Mouse (Mus musculus) adrenal gland, postnatal 25 days (tissue): Measurements from ENCODE around the gene Gm10401. TPM values are rescaled to one million over a fixed set of nuclear protein-coding genes. Genes with fewer than 3 reads are reported as not detected.
"Not testable (repeated sequence)": the region's sequence is repeated elsewhere in the genome, so short reads cannot be mapped to it uniquely, and the experiment has no call there.

Experiments
- DNase-seq: peaks from one replicate; pipeline ENCODE4 v3.0.0; 2021; ENCODE audit warnings: mixed read lengths
- total RNA-seq: library from RNA; stranded (reverse); gene quantifications from 2 replicates; pipeline ENCODE4 v1.2.3, GENCODE M21; 2021

The Gm10401 gene
- total RNA-seq, 1 experiment from 2014 or later = not detected

DNA sequence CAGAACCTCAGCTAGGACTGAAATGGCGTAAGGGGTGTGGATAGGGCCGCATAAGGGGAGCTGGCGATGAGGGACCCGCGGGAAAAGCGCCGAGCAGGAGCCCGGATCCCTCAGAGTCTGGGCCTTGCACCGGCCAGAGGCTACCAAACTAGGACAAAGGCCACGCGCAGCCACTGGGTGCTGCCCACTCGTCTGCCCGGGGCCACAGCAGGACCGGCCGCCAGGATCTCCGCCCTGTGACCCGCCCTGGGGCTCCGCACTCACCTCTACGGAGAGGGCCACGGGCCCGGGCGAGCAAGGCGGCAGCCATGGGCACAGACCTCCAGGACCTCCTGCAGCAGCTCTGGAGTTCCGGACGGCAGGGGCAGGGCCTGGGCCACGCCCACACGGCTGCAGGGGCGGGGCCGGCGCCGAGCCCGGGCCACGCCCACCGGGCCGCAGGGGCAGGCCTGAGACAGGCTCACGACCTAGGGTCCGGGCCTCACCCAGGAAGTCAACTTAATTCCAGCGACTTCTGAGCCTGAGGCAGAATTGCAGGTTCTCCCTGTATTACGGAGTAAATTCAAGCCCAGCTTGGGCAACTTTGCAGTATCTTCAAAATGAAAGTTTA is 21.0 kb upstream of the Gm10401 start, which contains the start of gene Acads:
Acads (minus strand) TSS at position 386 of the 610 bp plus-strand sequence.
- DNase-seq = peak; percentile 87

DNA sequence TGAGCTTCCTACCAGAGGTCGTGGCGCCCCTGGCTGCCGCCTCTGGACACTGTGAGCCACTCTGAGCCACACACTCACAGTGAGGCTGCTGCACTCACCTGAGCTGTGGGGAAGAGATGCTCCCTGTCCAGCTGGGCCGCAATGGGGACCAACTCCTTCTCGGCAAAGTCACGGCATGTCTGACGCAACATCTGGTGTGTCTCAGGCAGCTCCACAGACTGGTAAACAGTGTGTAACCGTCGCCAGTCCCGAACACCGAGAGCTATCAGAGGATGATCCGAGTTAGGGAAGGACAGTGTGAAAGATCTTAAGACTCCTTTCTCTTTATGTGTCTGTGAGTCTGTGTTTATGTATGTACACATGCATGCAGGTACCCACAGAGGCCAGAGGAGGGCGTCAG is 19.4 kb upstream of the Gm10401 start:
- no peak for DNase-seq

DNA sequence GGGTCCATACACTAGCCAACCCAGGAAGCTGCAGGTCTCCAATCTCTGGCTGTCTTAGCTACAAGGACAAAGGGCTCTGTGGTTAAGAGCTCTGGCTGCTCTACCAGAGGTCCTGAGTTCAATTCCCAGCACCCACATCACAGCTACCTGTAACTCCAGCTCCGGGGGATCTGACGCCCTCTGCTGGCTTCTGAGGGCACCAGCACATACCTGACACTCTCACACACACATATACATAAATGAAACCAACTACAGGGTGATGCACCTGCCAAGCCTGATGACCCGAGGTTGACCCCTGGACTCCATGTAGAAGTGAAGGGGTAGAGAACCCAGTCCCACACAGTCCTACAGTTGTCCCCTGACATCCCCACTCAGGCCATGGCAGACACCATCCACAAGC is 18.3 kb upstream of the Gm10401 start:
- no peak for DNase-seq

DNA sequence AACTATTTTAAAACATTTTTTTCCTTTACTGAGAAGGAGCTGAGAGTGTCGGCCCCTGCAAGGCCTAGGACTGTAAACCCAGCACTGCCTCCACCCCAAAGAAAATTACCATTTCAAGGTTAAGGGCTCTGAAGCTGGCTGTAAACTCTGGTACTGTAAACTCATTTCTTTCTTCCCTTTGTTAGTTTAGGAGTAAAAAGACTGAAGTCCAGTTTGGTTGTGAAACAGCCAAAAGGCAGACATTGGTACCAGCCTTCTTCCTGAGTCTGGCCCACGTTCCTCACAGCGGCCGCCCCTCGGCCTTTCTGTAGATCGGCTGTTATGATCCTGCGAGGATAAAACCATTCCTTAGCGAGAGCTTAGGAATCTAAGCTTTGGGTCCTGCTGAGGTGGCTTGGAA is 16.4 kb upstream of the Gm10401 start:
- no peak for DNase-seq

DNA sequence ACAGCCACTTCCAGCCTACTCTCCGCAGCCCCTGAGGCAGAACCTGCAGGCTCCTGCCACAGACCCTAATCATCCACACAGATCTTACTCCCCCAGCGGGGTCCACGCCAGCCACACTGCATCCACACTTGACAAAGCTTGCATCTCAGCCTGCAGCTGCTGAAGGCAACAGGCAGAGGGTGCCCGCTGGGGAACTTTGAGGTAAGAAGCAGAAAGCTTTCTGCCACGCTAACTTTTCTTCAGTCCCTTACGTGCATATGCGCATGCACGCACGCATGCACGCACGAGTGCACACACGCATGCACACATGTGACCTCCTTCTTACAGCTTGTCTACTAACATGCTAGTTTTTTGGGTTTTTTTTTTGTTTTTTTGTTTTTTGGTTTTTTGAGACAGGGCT is 15.1 kb upstream of the Gm10401 start:
- no peak for DNase-seq

DNA sequence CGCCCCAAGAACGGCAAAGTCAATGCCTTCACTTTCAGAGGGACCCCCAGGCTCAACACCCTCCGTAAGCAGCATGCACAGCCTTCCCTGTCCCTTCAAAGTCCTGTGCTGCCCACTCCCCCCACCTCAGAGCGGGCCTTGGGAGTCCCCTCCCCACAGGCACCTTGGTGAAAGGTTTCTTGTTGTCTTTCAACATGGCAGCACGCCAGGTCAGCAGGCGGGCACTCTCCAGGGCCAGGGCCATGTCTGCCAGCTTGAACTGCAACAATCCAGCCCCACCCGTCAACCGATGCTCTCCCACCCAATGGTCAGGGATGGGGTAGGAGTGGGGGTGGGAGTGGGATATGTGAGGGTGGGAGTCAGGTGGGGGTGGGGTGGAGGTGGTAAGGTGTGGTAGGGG is 13.1 kb upstream of the Gm10401 start:
- DNase-seq = no peak

DNA sequence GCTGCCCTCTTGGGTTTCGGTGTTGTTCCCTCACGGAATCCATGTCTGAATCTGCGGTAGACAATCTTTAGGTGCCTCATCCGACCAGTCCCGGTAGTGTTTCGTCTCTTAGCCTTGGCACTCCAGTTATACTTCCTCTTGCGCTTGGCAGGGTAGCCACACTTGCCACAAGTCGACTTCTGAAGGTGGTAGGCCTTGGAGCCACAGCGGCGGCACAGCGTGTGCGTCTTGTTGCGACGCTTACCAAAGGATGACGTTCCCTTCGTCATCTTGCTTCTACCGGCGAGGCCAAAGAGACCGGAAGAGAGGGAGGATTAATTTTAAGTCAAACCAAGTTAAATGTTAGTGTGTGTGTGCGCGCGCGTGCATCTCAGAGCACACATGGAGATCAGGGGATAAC is 5.2 kb upstream of the Gm10401 start:
- not testable (repeated sequence) for DNase-seq

DNA sequence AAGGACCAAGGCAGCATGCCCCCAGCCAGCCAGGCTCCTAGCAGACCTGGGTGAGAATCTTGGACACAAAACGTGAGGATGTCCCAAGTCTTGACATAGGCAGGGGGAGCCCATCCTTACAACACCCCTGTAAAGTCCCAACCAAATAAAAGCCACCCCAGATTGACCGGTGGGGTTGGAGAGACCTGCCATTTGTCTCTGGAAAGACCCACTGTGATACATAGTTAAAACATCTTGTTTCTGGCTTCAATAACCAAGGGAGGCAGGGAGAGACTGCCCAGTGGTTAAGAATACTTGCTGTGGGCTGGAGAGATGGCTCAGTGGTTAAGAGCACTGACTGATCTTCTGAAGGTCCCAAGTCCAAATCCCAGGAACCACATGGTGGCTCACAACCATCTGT is 4.1 kb upstream of the Gm10401 start:
- DNase-seq = no peak

DNA sequence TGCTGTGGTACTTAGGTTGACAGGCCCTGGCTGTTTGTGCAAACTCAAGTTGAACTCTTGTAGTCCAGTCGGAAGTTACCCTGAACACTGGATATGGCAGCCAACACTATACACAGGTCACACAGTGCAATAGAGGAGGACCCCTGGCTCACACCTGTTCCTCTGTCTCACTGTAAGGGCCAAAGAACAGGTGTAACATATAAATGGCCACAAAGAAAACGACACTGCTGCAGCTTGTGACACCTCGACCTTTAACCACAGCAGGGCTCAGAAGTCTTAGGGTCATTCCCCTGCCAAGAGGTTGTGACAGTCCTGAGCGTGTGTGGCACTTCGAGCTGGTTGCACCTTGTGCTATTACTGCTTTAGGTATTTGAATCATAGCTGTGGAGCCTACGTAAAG is 2.4 kb upstream of the Gm10401 start:
- no peak for DNase-seq

DNA sequence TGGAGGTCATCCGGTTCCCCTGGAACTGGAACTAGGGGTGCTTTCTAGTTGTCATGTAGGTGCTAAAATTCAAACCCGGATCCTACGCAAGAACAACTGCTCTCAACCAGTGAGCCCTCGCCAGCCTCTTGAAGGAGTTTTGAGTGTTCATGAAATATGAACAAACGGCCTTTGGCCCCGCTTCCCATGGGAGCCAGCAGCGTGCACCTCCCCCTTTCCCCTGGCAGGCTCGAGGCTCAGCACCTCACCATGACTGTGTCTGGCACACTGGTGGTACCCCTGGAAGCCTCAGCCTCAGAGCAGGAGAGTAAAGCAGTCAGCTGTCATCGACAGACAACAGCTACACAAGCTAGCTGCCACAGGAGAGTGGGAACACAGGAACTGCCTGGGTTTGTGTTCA is 1.9 kb upstream of the Gm10401 start:
- peak; percentile 60 for DNase-seq

DNA sequence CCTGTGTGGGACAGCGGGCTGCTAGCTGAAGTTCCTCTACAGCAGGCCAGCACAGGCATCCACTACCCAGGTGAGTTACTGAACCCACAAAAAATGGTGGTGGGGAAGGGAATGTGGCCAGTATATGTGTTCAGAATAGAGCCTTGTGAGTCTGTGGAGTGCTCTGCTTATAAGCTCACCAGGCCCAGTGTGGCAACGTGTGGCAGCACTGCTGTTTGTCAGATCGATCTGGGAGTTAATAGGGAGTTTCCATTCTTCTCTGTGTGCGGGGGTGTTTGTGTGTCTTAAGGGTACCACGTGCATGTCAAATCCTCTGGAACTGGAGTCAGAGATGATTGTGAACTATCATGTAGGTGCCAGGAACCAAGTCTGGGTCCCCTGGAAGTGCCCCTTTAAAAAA is 1.4 kb upstream of the Gm10401 start:
- no peak for DNase-seq

DNA sequence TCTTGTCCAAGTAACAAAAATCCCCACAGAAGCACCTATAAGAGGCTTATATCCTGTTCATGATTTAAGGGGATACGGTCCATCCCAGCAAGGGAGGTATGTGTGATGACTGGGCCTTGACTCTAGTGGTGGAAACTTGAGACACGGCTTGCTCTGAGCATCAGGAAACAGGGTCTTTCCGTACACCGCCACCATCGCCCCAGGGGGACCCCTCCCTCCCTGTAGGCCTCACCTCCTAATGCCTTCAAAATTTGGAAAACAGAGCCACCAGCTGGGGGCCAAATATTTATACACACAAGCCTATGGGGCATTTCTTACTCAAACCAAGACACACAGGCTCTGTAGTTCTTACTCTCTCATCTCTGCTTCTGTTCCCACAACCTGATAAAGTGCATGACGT is 6.3 kb downstream of the Gm10401 start:
- DNase-seq = no peak

DNA sequence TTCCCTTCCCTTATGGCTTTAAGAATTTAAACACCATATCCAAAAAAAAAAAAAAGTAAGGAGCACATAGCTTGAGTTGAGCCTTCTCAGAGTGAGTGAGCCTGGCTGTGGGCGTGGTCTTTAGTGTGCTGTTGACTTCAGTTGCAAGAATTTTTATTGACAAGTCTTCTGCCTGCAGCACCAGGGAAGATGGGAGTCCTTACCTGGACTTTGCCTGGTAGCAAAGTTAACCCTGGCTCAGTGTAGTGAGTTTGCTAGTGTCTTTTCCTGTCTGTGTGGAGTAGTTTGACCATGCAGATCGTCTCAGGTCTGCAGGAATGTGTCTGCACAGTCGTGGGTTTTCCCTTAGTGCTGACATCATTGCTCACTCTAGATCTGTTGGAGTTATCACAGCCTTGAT is 7.1 kb downstream of the Gm10401 start:
- no peak for DNase-seq

DNA sequence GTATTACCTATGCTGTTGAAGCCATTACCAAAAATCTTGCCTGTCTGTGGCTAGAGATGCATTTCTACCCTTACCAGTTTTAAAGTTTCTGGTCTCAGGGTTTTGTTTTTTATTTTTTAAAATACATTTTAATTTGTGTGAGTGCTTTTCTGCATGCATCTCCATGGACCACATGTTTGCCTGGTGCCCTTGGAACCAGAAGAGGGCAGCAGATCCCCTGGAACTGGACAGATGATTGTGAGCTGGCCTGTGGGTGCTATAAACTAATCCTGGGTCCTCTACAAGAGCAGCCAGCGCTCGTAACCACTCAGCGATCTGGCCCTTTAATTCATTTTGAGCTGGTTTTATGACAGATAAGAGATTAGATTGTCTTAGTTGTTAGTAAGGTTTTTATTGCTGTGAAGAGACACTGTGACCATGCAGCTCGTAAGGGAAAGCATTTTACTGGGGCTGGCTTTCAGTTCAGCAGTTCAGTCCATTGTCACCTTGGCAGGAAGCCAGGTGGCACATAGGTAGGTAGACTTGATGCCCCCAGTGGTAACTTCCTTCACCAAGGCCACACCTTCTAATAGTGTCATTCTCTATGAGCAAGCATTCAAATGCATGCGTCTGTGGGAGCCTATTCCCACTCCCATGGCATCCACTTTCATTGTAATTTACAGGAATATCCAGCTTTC is 8.4 kb downstream of the Gm10401 start:
- no peak for DNase-seq

DNA sequence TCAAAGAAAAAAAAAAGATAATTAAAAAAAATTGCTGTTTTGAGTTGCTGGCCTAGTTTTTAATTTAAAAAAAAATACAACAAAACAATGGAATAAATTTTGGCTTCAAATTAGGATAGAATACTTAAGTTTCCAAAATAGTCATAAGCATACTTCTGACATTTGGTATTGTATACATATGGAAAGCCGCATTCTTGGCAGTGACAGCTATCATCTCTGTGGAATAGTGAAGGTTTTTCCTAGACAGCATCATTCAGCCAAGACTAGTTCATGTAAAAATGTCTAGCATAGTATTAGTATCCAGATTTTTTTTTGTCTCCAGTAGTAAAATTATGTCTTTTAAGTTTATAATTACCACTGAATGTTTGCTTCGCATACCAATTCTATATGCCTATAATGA is 12.4 kb downstream of the Gm10401 start:
- DNase-seq = no peak

DNA sequence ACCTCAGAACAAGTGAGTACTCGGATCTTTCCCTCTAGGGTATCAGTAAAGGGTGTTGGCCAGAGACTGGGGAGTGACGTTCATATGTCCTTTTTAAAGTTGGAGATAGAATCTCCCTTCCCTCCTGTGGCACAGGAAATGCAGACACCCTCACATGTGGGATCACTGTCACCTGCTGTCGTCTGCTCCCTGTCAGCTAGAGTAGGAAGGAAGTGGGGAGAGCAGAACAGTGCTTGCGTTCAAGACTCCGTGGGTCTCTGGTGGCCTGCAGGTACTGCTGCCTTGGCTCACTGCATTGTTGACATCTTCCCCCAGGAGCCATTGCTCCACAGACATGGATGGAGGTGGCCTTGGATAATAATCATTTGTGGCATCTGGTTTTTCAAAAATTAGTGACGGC is 14.6 kb downstream of the Gm10401 start:
- DNase-seq = no peak

DNA sequence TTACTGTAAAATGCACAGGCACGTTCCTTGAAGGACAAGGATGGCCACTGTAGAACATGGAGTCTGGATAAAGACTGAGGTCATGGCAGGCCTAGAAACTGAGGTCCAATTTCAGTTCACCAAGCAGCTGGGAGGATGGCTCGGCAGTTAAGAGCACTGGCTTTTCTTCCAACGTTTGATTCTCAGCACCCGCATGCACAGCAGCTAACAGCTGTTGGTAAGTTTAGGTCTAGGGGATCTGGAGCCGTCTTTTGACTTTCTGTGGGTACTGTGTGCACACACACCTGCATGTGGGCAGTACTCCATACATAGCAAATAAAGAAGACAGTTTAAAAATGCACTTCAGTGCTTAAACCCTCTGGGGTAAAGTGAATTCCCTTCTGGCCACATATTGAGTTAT is 16.5 kb downstream of the Gm10401 start:
- no peak for DNase-seq

DNA sequence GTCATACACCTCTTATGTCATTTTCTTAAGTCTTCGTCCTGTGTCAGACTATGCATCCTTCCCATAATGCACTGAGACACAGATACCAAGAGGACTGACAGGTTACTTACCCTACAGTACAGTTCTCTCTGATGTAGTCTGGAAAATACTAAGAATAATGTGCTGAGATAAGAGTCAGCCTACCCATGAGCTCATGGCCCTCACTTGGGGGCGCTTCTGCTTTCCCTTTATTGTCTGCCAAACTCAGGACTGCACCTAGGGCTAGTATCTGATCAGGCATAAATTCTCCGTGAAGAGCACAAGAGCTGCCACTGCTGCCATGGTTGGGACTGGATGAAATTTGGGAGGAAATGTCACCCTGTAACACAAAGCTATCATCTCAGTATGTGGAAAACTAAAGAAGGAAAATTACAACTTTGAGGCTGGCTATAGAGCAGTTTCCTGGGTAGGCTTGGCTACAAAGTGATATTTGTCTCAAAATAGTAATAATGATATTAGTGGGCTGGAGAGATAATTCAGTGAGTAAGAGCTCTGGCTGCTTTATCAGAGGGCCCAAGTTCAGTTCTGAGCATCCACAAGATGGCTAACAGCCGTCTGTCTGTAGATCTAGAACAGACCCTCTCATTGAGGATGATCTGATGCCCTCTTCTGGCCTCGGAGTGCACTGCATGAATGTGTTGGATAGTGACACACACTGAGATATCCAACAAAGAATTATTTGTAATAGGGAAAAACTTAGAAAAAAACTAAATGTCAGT is 21.8 kb downstream of the Gm10401 start:
- DNase-seq = peak; percentile 72

DNA sequence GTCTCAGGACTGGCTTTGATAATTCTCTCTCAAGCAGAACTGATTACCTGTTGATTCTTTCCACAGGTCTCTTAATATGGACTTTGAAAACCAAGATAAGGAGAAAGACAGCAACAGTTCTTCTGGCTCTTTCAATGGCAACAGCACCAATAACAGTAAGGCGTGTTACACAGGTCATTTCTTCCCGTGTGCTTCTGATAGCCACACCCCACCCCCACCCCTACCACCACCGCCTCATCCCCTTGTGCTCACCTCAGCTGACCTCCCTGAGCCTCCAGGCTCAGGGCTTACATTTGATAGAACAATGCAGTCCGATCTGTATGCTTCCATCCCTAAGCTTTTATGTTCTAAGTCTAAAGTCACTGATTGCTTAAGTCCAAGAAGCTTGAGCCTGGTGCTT is 23.3 kb downstream of the Gm10401 start:
- no peak for DNase-seq

DNA sequence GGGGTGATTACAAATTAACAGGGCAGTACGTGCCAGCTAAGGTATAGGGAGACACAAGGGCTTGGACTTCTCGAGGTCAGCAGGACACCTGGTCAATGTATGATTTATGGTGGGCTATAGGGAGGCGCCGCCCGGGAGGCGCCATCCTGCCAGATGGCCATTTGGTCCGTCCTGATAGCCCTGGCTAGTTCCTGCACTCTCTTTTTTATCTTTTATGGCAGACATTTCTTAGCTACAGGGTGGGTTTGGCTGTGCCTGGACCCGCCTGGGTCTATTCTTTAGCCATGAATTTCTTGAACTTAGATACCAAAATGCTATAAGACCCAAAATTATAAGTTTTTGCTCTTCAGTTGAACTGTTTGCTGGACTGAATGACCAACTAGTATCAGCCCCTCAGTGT is 24.8 kb downstream of the Gm10401 start:
- DNase-seq = not testable (repeated sequence)

DNA sequence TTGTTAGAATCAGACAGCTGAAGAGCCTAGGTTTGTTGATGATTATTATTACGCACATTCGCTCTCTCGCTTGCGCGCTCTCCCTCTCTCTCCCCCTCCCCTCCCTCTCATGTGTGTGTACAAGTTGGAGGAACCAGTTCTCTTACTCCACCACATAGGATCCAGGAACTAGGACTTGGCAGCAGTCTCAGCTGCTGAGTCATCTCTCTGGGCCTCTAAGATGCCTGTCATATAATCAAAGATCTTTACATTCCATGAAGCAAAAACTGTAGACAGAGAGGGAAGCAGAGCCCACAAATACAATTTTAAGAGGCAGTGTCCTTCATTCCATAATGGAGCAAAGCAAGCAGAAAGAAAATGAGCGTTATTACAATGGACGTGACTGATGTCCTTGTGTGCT is 26.0 kb downstream of the Gm10401 start:
- peak; percentile 56 for DNase-seq

DNA sequence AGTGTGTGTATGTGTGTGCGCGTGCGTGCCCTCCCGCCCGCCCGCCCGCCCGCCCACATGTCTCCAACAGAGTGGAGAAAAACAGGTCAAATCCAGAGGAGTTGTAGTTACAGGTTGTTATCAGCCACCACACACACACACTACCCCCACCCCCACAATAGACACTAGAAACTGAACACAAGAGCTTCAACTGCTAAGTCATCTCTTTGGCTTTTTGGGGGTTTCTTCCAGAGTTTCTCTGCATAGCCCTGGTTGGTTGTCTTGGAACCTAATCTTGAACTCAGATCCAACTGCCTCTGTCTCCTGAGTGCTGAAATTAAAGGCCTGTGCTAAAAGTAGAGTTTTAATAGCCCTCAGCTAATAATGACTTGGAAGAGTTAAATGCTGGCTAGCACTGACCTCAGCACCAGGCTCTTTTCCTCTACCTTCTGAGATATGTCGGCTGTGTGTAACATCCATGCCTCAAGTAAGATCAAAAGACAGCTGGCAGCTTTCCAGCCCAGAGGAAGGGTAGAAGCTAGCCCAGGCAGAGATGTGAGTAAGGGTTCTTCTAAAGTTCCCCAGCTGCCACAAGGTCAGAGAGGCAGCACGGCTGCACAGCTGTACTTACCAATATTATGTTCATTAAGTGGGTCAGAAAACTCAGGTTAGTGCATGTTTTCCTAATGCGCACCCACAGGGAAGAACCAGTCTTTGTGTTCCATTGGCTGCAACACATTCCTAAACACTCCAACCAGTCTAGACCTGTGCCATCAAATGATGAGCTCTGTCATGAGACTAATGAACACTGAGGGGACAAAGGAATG is 26.8 kb downstream of the Gm10401 start:
- DNase-seq = peak; percentile 52

DNA sequence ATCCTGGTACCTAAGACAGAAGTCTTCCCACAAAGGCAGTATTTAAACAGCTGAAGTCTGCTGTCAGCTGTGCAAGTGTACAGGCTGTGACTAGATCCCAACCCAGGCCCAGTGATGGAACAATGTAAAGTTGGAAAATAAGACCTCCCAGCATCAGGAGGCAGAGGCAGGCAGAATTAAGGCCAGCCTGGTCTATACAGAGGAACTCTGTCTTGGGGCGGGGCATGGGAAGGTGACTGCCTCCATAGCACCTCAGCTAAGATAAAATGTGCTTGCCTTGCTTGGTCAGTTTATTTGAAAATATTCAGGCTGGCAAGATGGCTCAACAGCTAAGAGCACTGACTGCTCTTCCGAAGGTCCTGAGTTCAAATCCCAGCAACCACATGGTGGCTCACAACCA is 27.6 kb downstream of the Gm10401 start:
- no peak for DNase-seq
